Mouse (Mus musculus): ENCODE data around the gene Aasdh. TPM values are rescaled to one million over a fixed set of nuclear protein-coding genes. Genes with fewer than 3 reads are reported as not detected.

Aasdh gene
- polyA plus RNA-seq, 1 experiment from 2014 or later = 22.4 TPM

- Histone ChIP-seq H3K4me1 (peaks cover 20% of the 10 kb centered on the region), H3K36me3 (peaks cover 45% of the 10 kb centered on the region), H3K27ac (no peak overlapping the region), H3K27me3 (peaks cover 35% of the 10 kb centered on the region), H3K4me3 (0 out of 2 replicates have a peak overlapping the region, but pooled peaks have one; percentile 22), H3K9me3 (replicated peaks) (no peaks in the 10 kb centered on the region), H3K4me2 (replicated peaks) (peak overlapping the region; percentile 50), H3K9ac (no peak overlapping the region; the same call in 1 of the 2 replicates)
- ATAC-seq (ENCODE audit: low FRiP score) = no peak
- WGBS = 21% methylated on average over 25 of the region's 25 CpGs
These were observed 49.3 kb downstream of the Aasdh start for GRCm38 (mm10) chr5:76855829-76856600.

DNA sequence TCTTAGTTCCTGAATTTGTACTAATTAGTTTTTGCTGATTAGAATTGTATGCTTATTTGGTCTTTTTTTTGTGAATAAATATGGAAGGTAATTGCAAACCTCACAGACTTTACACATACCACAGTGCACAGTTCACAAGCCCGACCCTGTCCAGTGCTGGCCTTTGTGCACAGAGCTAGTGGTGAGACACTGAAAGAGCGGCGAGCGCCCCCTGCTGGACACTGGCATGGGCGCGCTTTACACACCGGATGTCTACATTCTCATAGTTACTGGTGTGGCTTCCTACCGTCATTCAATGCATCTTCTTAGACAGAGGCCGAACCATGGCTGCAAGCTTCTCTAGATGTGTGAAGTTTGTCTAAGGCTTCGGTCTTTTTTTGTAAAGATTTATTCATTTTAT lies 51.8 kb downstream of the Aasdh start:
- Histone ChIP-seq H3K4me3 (no peak overlapping the region), H3K4me1 (peaks cover 26% of the 10 kb centered on the region), H3K36me3 (peaks cover 38% of the 10 kb centered on the region), H3K27me3 (peaks cover 35% of the 10 kb centered on the region), H3K4me2 (replicated peaks) (no peak overlapping the region), H3K9ac (no peak overlapping the region), H3K9me3 (replicated peaks) (no peaks in the 10 kb centered on the region), H3K27ac (no peak overlapping the region)
- peak; percentile 82 for ATAC-seq (ENCODE audit: low FRiP score)
- 13% methylated on average over 10 of the region's 10 CpGs for WGBS

GRCm38 (mm10) chr5:76851316-76851715 lies 54.0 kb downstream of the Aasdh start:
- ATAC-seq (ENCODE audit: low FRiP score) = no peak
- H3K36me3 ChIP-seq = peaks cover 28% of the 10 kb centered on the region; the same call in 1 of the 2 replicates
- 80% methylated on average over 4 of the region's 4 CpGs for whole genome bisulfite sequencing
- H3K9ac ChIP-seq = no peak overlapping the region
- H3K4me3 ChIP-seq = no peak overlapping the region
- H3K9me3 ChIP-seq (replicated peaks) = no peaks in the 10 kb centered on the region
- peaks cover 12% of the 10 kb centered on the region for H3K4me1 ChIP-seq
- H3K4me2 ChIP-seq (replicated peaks) = no peak overlapping the region
- H3K27ac ChIP-seq = no peak overlapping the region
- H3K27me3 ChIP-seq = peaks cover 17% of the 10 kb centered on the region

- Histone ChIP-seq H3K9me3 (replicated peaks) (no peaks in the 10 kb centered on the region), H3K4me3 (no peak overlapping the region), H3K4me2 (replicated peaks) (no peak overlapping the region), H3K4me1 (peaks cover 25% of the 10 kb centered on the region), H3K9ac (no peak overlapping the region), H3K27me3 (no peaks in the 10 kb centered on the region), H3K36me3 (peaks cover 19% of the 10 kb centered on the region; the same call in 1 of the 2 replicates), H3K27ac (no peak overlapping the region)
- ATAC-seq (ENCODE audit: low FRiP score) = no peak
- WGBS = 90% methylated on average over 6 of the region's 6 CpGs
These were observed 58.2 kb downstream of the Aasdh start for GRCm38 (mm10) chr5:76847106-76847505.

- Histone ChIP-seq H3K9me3 (replicated peaks) (no peaks in the 10 kb centered on the region), H3K4me2 (replicated peaks) (no peak overlapping the region), H3K9ac (no peak overlapping the region), H3K27me3 (no peaks in the 10 kb centered on the region), H3K4me1 (peaks cover 22% of the 10 kb centered on the region), H3K4me3 (no peak overlapping the region), H3K27ac (peak overlapping the region; percentile 40; the same call in 1 of the 2 replicates), H3K36me3 (peaks cover 22% of the 10 kb centered on the region; the same call in 1 of the 2 replicates)
- 66% methylated on average over 14 of the region's 14 CpGs for WGBS
- no peak for ATAC-seq (ENCODE audit: low FRiP score)
These were observed 60.6 kb downstream of the Aasdh start for GRCm38 (mm10) chr5:76844618-76845186.

- ATAC-seq (ENCODE audit: low FRiP score) = 0 out of 2 replicates have a peak, but pooled peaks have one; percentile 12
- Histone ChIP-seq H3K4me2 (replicated peaks) (no peak overlapping the region), H3K9ac (no peak overlapping the region), H3K36me3 (peaks cover 17% of the 10 kb centered on the region; the same call in 1 of the 2 replicates), H3K4me1 (peaks cover 22% of the 10 kb centered on the region), H3K9me3 (replicated peaks) (no peaks in the 10 kb centered on the region), H3K27me3 (no peaks in the 10 kb centered on the region), H3K4me3 (no peak overlapping the region), H3K27ac (no peak overlapping the region)
- WGBS = 89% methylated on average over 9 of the region's 9 CpGs
These were observed 61.4 kb downstream of the Aasdh start for GRCm38 (mm10) chr5:76843851-76844419.

- H3K4me1 ChIP-seq = peaks cover 22% of the 10 kb centered on the region
- H3K36me3 ChIP-seq = peaks cover 12% of the 10 kb centered on the region; the same call in 1 of the 2 replicates
- no peak overlapping the region for H3K9ac ChIP-seq
- no peak overlapping the region for H3K27ac ChIP-seq
- no peaks in the 10 kb centered on the region for H3K9me3 ChIP-seq (replicated peaks)
- ATAC-seq (ENCODE audit: low FRiP score) = 0 out of 2 replicates have a peak, but pooled peaks have one; percentile 27
- no peak overlapping the region for H3K4me2 ChIP-seq (replicated peaks)
- 18% methylated on average over 4 of the region's 4 CpGs for WGBS
- no peak overlapping the region for H3K4me3 ChIP-seq
- no peaks in the 10 kb centered on the region for H3K27me3 ChIP-seq
These were observed 61.9 kb downstream of the Aasdh start for GRCm38 (mm10) chr5:76843448-76843847.

GRCm38 (mm10) chr5:76841859-76842258 lies 63.5 kb downstream of the Aasdh start:
- Histone ChIP-seq H3K4me1 (peaks cover 22% of the 10 kb centered on the region), H3K4me3 (no peak overlapping the region), H3K4me2 (replicated peaks) (no peak overlapping the region), H3K27me3 (no peaks in the 10 kb centered on the region), H3K9me3 (replicated peaks) (no peaks in the 10 kb centered on the region), H3K27ac (no peak overlapping the region), H3K9ac (no peak overlapping the region), H3K36me3 (peaks cover 7% of the 10 kb centered on the region; the same call in 1 of the 2 replicates)
- 86% methylated on average over 2 of the region's 2 CpGs for WGBS
- ATAC-seq (ENCODE audit: low FRiP score) = no peak

GRCm38 (mm10) chr5:76839786-76840185 lies 65.5 kb downstream of the Aasdh start:
- H3K36me3 ChIP-seq = peaks cover 7% of the 10 kb centered on the region; the same call in 1 of the 2 replicates
- no peaks in the 10 kb centered on the region for H3K9me3 ChIP-seq (replicated peaks)
- no peak overlapping the region for H3K4me2 ChIP-seq (replicated peaks)
- no peak overlapping the region for H3K4me3 ChIP-seq
- no peaks in the 10 kb centered on the region for H3K27me3 ChIP-seq
- ATAC-seq (ENCODE audit: low FRiP score) = no peak
- peaks cover 15% of the 10 kb centered on the region for H3K4me1 ChIP-seq
- no peak overlapping the region for H3K27ac ChIP-seq
- H3K9ac ChIP-seq = no peak overlapping the region
- WGBS = 90% methylated on average over 6 of the region's 6 CpGs

GRCm38 (mm10) chr5:76837018-76837417 lies 68.3 kb downstream of the Aasdh start:
- ATAC-seq (ENCODE audit: low FRiP score) = no peak

GRCm38 (mm10) chr5:76832529-76833210 lies 72.6 kb downstream of the Aasdh start:
- Histone ChIP-seq H3K27me3 (no peaks in the 10 kb centered on the region), H3K4me2 (replicated peaks) (no peak overlapping the region), H3K27ac (0 out of 2 replicates have a peak overlapping the region, but pooled peaks have one; percentile 7), H3K36me3 (0 out of 2 replicates have a peak, but pooled peaks cover 7% of the 10 kb centered on the region), H3K9me3 (replicated peaks) (no peaks in the 10 kb centered on the region), H3K4me1 (peaks cover 18% of the 10 kb centered on the region), H3K4me3 (no peak overlapping the region), H3K9ac (no peak overlapping the region)
- ATAC-seq (ENCODE audit: low FRiP score) = no peak
- WGBS = 74% methylated on average over 17 of the region's 17 CpGs

More at GRCm38 (mm10) chr5:76837018-76837417, 68.3 kb downstream of the Aasdh start:
- peaks cover 7% of the 10 kb centered on the region; the same call in 1 of the 2 replicates for H3K36me3 ChIP-seq
- H3K4me1 ChIP-seq = peaks cover 11% of the 10 kb centered on the region; the same call in 1 of the 2 replicates
- no peak overlapping the region for H3K9ac ChIP-seq
- H3K4me3 ChIP-seq = no peak overlapping the region
- no peak overlapping the region for H3K27ac ChIP-seq
- WGBS = 56% methylated on average over 5 of the region's 5 CpGs
- H3K9me3 ChIP-seq (replicated peaks) = no peaks in the 10 kb centered on the region
- no peak overlapping the region for H3K4me2 ChIP-seq (replicated peaks)
- H3K27me3 ChIP-seq = no peaks in the 10 kb centered on the region
